Comparison of ENCODE assay signal across 21 mouse cellular contexts in the genomic region with DNA sequence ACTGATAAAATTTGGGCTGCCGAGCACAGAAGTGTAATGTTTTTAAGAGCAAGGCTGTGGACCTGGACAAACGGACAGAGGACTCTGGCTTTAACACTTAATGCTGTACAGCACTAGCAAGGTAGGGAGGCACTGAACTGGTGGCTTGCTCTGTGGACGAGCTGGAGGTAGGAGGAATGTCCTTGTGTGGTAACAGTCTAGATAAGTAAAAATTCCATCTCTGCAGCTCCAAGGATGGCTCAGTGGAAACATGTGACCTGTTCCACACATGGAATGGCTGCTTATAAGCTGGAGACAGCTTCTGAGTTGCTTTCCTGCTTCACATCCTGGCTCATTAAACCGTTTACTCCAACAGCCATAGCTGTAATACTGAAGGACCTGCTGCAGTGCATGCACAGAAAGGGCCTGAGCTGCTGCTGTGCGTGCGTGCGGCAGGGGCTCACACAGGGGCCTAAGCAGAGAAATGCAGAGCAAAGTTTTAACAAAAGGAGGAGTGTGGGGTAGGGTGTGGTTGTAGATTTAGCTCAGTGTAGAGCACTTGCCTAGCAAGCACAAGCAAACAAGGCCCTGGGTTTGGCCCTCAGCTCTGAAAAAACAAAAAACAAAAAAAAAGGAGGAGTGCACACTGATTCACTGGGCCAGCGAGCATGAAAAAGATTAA. TPM values are rescaled to one million over a fixed set of nuclear protein-coding genes. Genes with fewer than 3 reads are reported as not detected.
DNase-seq lines count a peak whose midpoint lies in the region; ATAC-seq and TF ChIP-seq lines count a peak whose summit lies in the region.
"Had no signal": no experiment of that assay in that cellular context is flagged by ENCODE, and none has a peak within 500 bp of the region (broad histone marks: within the 10 kb centered on the region; RNA-seq: fewer than 3 reads in every experiment).

No protein-coding gene starts in this region.

- H3K4me1 ChIP-seq in heart, embryonic 11.5 days (ENCODE audit: control insufficient read depth, insufficient read depth, low read length) = peaks cover 11% of the 10 kb centered on the region
- no peaks in the 10 kb centered on the region for H3K4me1 ChIP-seq in heart, postnatal 0 days (ENCODE audit: control insufficient read depth, insufficient read depth)
- peaks cover 5 to 18% of the 10 kb centered on the region in 2 experiments; a peak in 3 of 4 replicates for H3K4me1 ChIP-seq in ES-E14 (ENCODE audit: control insufficient read depth in 2 of 2, insufficient read depth in 2 of 2, low read length in 2 of 2, poor library complexity in 1 of 2)
- no peaks in the 10 kb centered on the region for H3K4me1 ChIP-seq in stomach, postnatal 0 days (replicated peaks; ENCODE audit: control insufficient read depth, insufficient read depth)

- 65% methylated on average over 8 of the region's 8 CpGs for WGBS in heart, embryonic 11.5 days (ENCODE audit: insufficient replicate concordance)
- 51% methylated on average over 8 of the region's 8 CpGs for WGBS in heart, postnatal 0 days
- 56% methylated on average over 8 of the region's 8 CpGs for WGBS in stomach, postnatal 0 days

- peak overlapping the region; percentile 79 for H3K27ac ChIP-seq in heart, embryonic 11.5 days (ENCODE audit: low read depth, low read length)
- peak overlapping the region; percentile 69 for H3K27ac ChIP-seq in heart, postnatal 0 days (ENCODE audit: low read depth)
- H3K27ac ChIP-seq in ES-E14 (ENCODE audit: insufficient read depth, low read depth, low read length, poor library complexity, severe bottlenecking) = peak overlapping the region; percentile 46; the same call in 1 of the 2 replicates
- peak overlapping the region; percentile 25; the same call in 1 of the 2 replicates for H3K27ac ChIP-seq in stomach, postnatal 0 days (replicated peaks)
- H3K27ac ChIP-seq: hindbrain, postnatal 0 days; kidney, embryonic 15.5 days; midbrain, embryonic 10.5 days; neural tube, embryonic 13.5 days had no signal

- H3K4me2 ChIP-seq in heart, embryonic 11.5 days = no peak overlapping the region
- no peak overlapping the region for H3K4me2 ChIP-seq in heart, postnatal 0 days (ENCODE audit: low read depth, low read length)
- H3K4me2 ChIP-seq in stomach, postnatal 0 days (replicated peaks; ENCODE audit: low read depth) = no peak overlapping the region
- H3K4me2 ChIP-seq: kidney, embryonic 15.5 days; neural tube, embryonic 13.5 days had no signal

- ATAC-seq in heart, embryonic 11.5 days (replicated peaks; ENCODE audit: insufficient number of reproducible peaks, low FRiP score, low TSS enrichment) = no peak
- ATAC-seq in heart, postnatal 0 days (ENCODE audit: insufficient read depth, low read depth) = peak; percentile 85
- ATAC-seq in stomach, postnatal 0 days (ENCODE audit: low FRiP score, low TSS enrichment) = no peak
- ATAC-seq: forebrain, embryonic 14.5 days; hindbrain, postnatal 0 days; midbrain, embryonic 16.5 days had no signal

- intact Hi-C loops in heart, postnatal 25 days (cut with DNase I) = no loop called here

- in situ Hi-C loops in ES-E14 (cut with MboI; ENCODE audit: low sequenced_read_pairs in 2 of 2, unreplicated experiment in 2 of 2) = no loop called here

- no peaks in the 10 kb centered on the region for H3K27me3 ChIP-seq in heart, embryonic 11.5 days (ENCODE audit: control insufficient read depth, insufficient read depth, low read length)
- H3K27me3 ChIP-seq in heart, postnatal 0 days (ENCODE audit: control insufficient read depth, insufficient read depth, low read length) = no peaks in the 10 kb centered on the region
- H3K27me3 ChIP-seq in stomach, postnatal 0 days (ENCODE audit: control insufficient read depth, insufficient read depth, low read length) = no peaks in the 10 kb centered on the region
- H3K27me3 ChIP-seq: kidney, embryonic 15.5 days; neural tube, embryonic 13.5 days had no signal

- H3K9me3 ChIP-seq in heart, embryonic 11.5 days (replicated peaks; ENCODE audit: control insufficient read depth, low read length) = no peaks in the 10 kb centered on the region
- H3K9me3 ChIP-seq in heart, postnatal 0 days (replicated peaks; ENCODE audit: control insufficient read depth, low read length) = no peaks in the 10 kb centered on the region
- no peaks in the 10 kb centered on the region for H3K9me3 ChIP-seq in ES-E14 (ENCODE audit: control insufficient read depth, insufficient read depth, low read depth, low read length)
- no peaks in the 10 kb centered on the region for H3K9me3 ChIP-seq in stomach, postnatal 0 days (ENCODE audit: control insufficient read depth, low read length)
- H3K9me3 ChIP-seq: kidney, embryonic 15.5 days; midbrain, embryonic 10.5 days; neural tube, embryonic 13.5 days had no signal

- peak overlapping the region; percentile 54 for H3K9ac ChIP-seq in heart, embryonic 11.5 days (ENCODE audit: low read depth, low read length)
- 0 out of 2 replicates have a peak overlapping the region, but pooled peaks have one; percentile 2 for H3K9ac ChIP-seq in heart, postnatal 0 days (replicated peaks; ENCODE audit: low read depth, low read length)
- peak overlapping the region; percentile 38 for H3K9ac ChIP-seq in ES-E14 (ENCODE audit: insufficient read depth, low read depth, low read length, poor library complexity, severe bottlenecking)
- 0 out of 2 replicates have a peak overlapping the region, but pooled peaks have one; percentile 4 for H3K9ac ChIP-seq in stomach, postnatal 0 days (ENCODE audit: low read length)
- H3K9ac ChIP-seq: kidney, embryonic 15.5 days; neural tube, embryonic 13.5 days had no signal

- no peak for DNase-seq in heart, postnatal 4 days
- DNase-seq in heart, postnatal 0 days (ENCODE audit: low spot score) = no peak
- DNase-seq in heart, postnatal 25 days (ENCODE audit: low spot score) = no peak
- DNase-seq in ES-E14 (ENCODE audit: low read depth, low spot score) = no peak
- DNase-seq in stomach, postnatal 0 days (ENCODE audit: low spot score) = no peak
- DNase-seq in right cerebral cortex, postnatal 25 days = no peak
- DNase-seq: adrenal gland, postnatal 14 days; cerebellum, adult 8-10 months; kidney, adult 11 months; kidney, postnatal 36 days; layer of hippocampus, postnatal 36 days; right cerebral cortex, adult 18-20 months; thymus, postnatal 4 days had no signal

- no peak for TF ChIP-seq EP300 in heart, postnatal 0 days (IDR thresholded peaks at IDR 0.05; ENCODE audit: low read depth)
- TF ChIP-seq EP300 in stomach, postnatal 0 days (optimal IDR thresholded peaks at IDR 0.05) = no peak

- peaks cover 39% of the 10 kb centered on the region for H3K36me3 ChIP-seq in heart, embryonic 11.5 days (ENCODE audit: control insufficient read depth, insufficient read depth, low read length)
- H3K36me3 ChIP-seq in heart, postnatal 0 days (replicated peaks; ENCODE audit: control insufficient read depth, insufficient read depth, low read length) = peaks cover 71% of the 10 kb centered on the region
- H3K36me3 ChIP-seq in ES-E14 (ENCODE audit: control insufficient read depth, insufficient read depth, low read length, poor library complexity, severe bottlenecking) = peaks cover 36% of the 10 kb centered on the region
- peaks cover 17% of the 10 kb centered on the region for H3K36me3 ChIP-seq in stomach, postnatal 0 days (ENCODE audit: control insufficient read depth, insufficient read depth, low read length)

- no peak for TF ChIP-seq CTCF in heart, postnatal 0 days (IDR thresholded peaks at IDR 0.05; ENCODE audit: low read depth)
- no peak for TF ChIP-seq CTCF in stomach, postnatal 0 days (IDR thresholded peaks at IDR 0.05; ENCODE audit: low read depth)

- no peak overlapping the region for H3K4me3 ChIP-seq in heart, embryonic 11.5 days (ENCODE audit: low read depth, low read length)
- H3K4me3 ChIP-seq in heart, postnatal 0 days (ENCODE audit: low read depth, low read length) = no peak overlapping the region
- peak overlapping the region; percentile 16 to 26; a peak in 3 of 4 replicates for H3K4me3 ChIP-seq in ES-E14 (ENCODE audit: insufficient read depth in 1 of 2, low read depth in 1 of 2, low read length in 2 of 2, poor library complexity in 1 of 2, severe bottlenecking in 1 of 2)
- no peak overlapping the region for H3K4me3 ChIP-seq in stomach, postnatal 0 days (ENCODE audit: low read depth, low read length)
- H3K4me3 ChIP-seq: kidney, embryonic 15.5 days; midbrain, embryonic 10.5 days; myocyte; neural tube, embryonic 13.5 days had no signal

TF ChIP-seq in ES-E14, 5 proteins besides CTCF, POLR2A, EP300 and RAD21:
- no peak for TF ChIP-seq CHD2 (IDR thresholded peaks at IDR 0.05; ENCODE audit: low read depth, low read length)
- TF ChIP-seq ZNF384 (IDR thresholded peaks at IDR 0.05; ENCODE audit: low read depth, low read length) = no peak
- TF ChIP-seq ZC3H11A (IDR thresholded peaks at IDR 0.05; ENCODE audit: borderline replicate concordance, low read depth, low read length) = no peak
- TF ChIP-seq MAFK (IDR thresholded peaks at IDR 0.05; ENCODE audit: insufficient read depth, low read depth, low read length) = no peak
- no peak for TF ChIP-seq HCFC1 (IDR thresholded peaks at IDR 0.05; ENCODE audit: borderline replicate concordance, insufficient read depth, low read length)

RNA-seq across cellular contexts. Expression of a gene that starts 14.0 kb away (rescaled TPM):
- polyA plus RNA-seq in heart, embryonic 11.5 days (2014; fragmentation: Nextera tagmentation; extraction: Ambion mirVana) = 6.3 and 6.7 TPM in 2 replicates
- total RNA-seq in heart, postnatal 4 days (2021) = 10 to 100 TPM; 19.7 to 22.4 TPM
- 25.0 and 35.4 TPM in 2 replicates for total RNA-seq in heart, postnatal 0 days (2014; rRNA removed; ENCODE audit: low replicate concordance)
- polyA plus RNA-seq in heart, postnatal 0 days (2015; fragmentation: Nextera tagmentation; extraction: Ambion mirVana) = 6.0 and 6.9 TPM in 2 replicates
- 10 to 100 TPM; 31.6 to 36.3 TPM for total RNA-seq in heart, postnatal 25 days (2021)
- 15.3 and 15.9 TPM in 2 replicates for total RNA-seq in ES-E14 (2012; rRNA removed)
- polyA plus RNA-seq in stomach, postnatal 0 days (2015; fragmentation: Nextera tagmentation; extraction: Ambion mirVana) = 4.2 and 4.3 TPM in 2 replicates

RNA-seq across cellular contexts. Expression of a gene that starts 33.8 kb away (rescaled TPM):
- polyA plus RNA-seq in heart, embryonic 11.5 days (2014; fragmentation: Nextera tagmentation; extraction: Ambion mirVana) = 29.3 and 30.6 TPM in 2 replicates
- 10 to 100 TPM; 22.0 to 23.6 TPM for total RNA-seq in heart, postnatal 4 days (2021)
- 11.1 and 13.9 TPM in 2 replicates for total RNA-seq in heart, postnatal 0 days (2014; rRNA removed; ENCODE audit: low replicate concordance)
- 17.2 and 17.3 TPM in 2 replicates for polyA plus RNA-seq in heart, postnatal 0 days (2015; fragmentation: Nextera tagmentation; extraction: Ambion mirVana)
- total RNA-seq in heart, postnatal 25 days (2021) = 10 to 100 TPM; 10.0 to 11.3 TPM
- 128 and 132 TPM in 2 replicates for total RNA-seq in ES-E14 (2012; rRNA removed)
- polyA plus RNA-seq in stomach, postnatal 0 days (2015; fragmentation: Nextera tagmentation; extraction: Ambion mirVana) = 21.8 and 22.0 TPM in 2 replicates

RNA-seq across cellular contexts. Expression of a gene that starts 52.7 kb away (rescaled TPM):
- polyA plus RNA-seq in heart, embryonic 11.5 days (2014; fragmentation: Nextera tagmentation; extraction: Ambion mirVana) = 55.6 and 62.0 TPM in 2 replicates
- total RNA-seq in heart, postnatal 4 days (2021) = 10 to 100 TPM; 55.8 to 58.6 TPM
- 9.5 and 23.9 TPM in 2 replicates for total RNA-seq in heart, postnatal 0 days (2014; rRNA removed; ENCODE audit: low replicate concordance)
- 41.7 and 42.5 TPM in 2 replicates for polyA plus RNA-seq in heart, postnatal 0 days (2015; fragmentation: Nextera tagmentation; extraction: Ambion mirVana)
- total RNA-seq in heart, postnatal 25 days (2021) = 10 to 100 TPM; 41.7 to 45.4 TPM
- total RNA-seq in ES-E14 (2012; rRNA removed) = 17.1 and 24.1 TPM in 2 replicates
- polyA plus RNA-seq in stomach, postnatal 0 days (2015; fragmentation: Nextera tagmentation; extraction: Ambion mirVana) = 34.9 and 35.0 TPM in 2 replicates

Comparison
In these comparisons a context has a peak if more than half of its experiments do, and no peak if none do; other contexts are left out.
1. H3K27ac ChIP-seq: peak in every context shown above with its lines; median percentile 79 in heart, embryonic 11.5 days; 69 in heart, postnatal 0 days; 46 in ES-E14; 25 in stomach, postnatal 0 days.
2. H3K4me3 ChIP-seq: peak in ES-E14 (2 of 2); none in heart, embryonic 11.5 days (single experiment), heart, postnatal 0 days (single experiment) and stomach, postnatal 0 days (single experiment).
3. H3K9ac ChIP-seq: peak in every context shown above with its lines; median percentile 54 in heart, embryonic 11.5 days; 38 in ES-E14; 4 in stomach, postnatal 0 days; 2 in heart, postnatal 0 days.